ENCODE assay signal across 28 mouse cellular contexts in the genomic region with DNA sequence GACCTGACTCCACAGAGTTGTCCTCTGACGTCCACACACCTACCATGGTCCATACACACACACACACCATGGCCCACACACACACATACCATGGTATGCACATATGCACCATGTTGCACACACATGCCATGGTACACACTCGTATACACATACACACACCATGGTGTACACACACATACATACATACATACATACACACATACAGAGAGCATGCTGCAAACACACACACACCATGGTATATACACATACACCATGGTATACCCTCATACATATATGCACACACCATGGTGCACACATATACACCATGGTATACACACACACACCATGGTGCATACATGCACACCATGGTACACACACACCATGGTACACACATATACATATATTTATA. TPM values are rescaled to one million over a fixed set of nuclear protein-coding genes. Genes with fewer than 3 reads are reported as not detected.
DNase-seq lines count a peak whose midpoint lies in the region; ATAC-seq and TF ChIP-seq lines count a peak whose summit lies in the region.
"Had no signal": no experiment of that assay in that cellular context is flagged by ENCODE, and none has a peak within 500 bp of the region (broad histone marks: within the 10 kb centered on the region; RNA-seq: fewer than 3 reads in every experiment).

No protein-coding gene starts in this region.

- H3K36me3 ChIP-seq in kidney, embryonic 16.5 days (ENCODE audit: insufficient read depth, low read length): no peaks in the 10 kb centered on the region
- no peaks in the 10 kb centered on the region for H3K36me3 ChIP-seq in kidney, adult 2 months (ENCODE audit: control insufficient read depth, insufficient read depth, low read length)
- no peaks in the 10 kb centered on the region for H3K36me3 ChIP-seq in lung, embryonic 15.5 days
- no peaks in the 10 kb centered on the region for H3K36me3 ChIP-seq in embryonic facial prominence, embryonic 10.5 days (replicated peaks)
- H3K36me3 ChIP-seq in stomach, postnatal 0 days (ENCODE audit: control insufficient read depth, insufficient read depth, low read length): no peaks in the 10 kb centered on the region
- H3K36me3 ChIP-seq: embryonic facial prominence, embryonic 12.5 days; forebrain, embryonic 12.5 days; heart, embryonic 12.5 days; hindbrain, embryonic 13.5 days; stomach, embryonic 15.5 days had no signal

- H3K4me2 ChIP-seq in kidney, embryonic 16.5 days (replicated peaks; ENCODE audit: low read depth, low read length): no peak overlapping the region
- no peak overlapping the region for H3K4me2 ChIP-seq in lung, embryonic 15.5 days
- no peak overlapping the region for H3K4me2 ChIP-seq in stomach, postnatal 0 days (replicated peaks; ENCODE audit: low read depth)
- H3K4me2 ChIP-seq: embryonic facial prominence, embryonic 12.5 days; forebrain, embryonic 12.5 days; heart, embryonic 12.5 days; hindbrain, embryonic 13.5 days; midbrain, embryonic 11.5 days; stomach, embryonic 15.5 days had no signal

- H3K27me3 ChIP-seq in kidney, embryonic 16.5 days (ENCODE audit: insufficient read depth, low read length): no peaks in the 10 kb centered on the region
- no peaks in the 10 kb centered on the region for H3K27me3 ChIP-seq in kidney, adult 2 months (replicated peaks; ENCODE audit: control insufficient read depth, insufficient read depth, low read length)
- no peaks in the 10 kb centered on the region for H3K27me3 ChIP-seq in lung, embryonic 15.5 days
- H3K27me3 ChIP-seq in embryonic facial prominence, embryonic 10.5 days (replicated peaks; ENCODE audit: low read depth, poor library complexity, severe bottlenecking): no peaks in the 10 kb centered on the region
- no peaks in the 10 kb centered on the region for H3K27me3 ChIP-seq in stomach, postnatal 0 days (ENCODE audit: control insufficient read depth, insufficient read depth, low read length)
- H3K27me3 ChIP-seq: embryonic facial prominence, embryonic 12.5 days; forebrain, embryonic 12.5 days; heart, embryonic 12.5 days; hindbrain, embryonic 13.5 days; Patski; stomach, embryonic 15.5 days had no signal

- TF ChIP-seq EP300 in stomach, postnatal 0 days (optimal IDR thresholded peaks at IDR 0.05): no peak

- no peak for TF ChIP-seq CTCF in kidney, adult 2 months (conservative IDR thresholded peaks at IDR 0.05; ENCODE audit: insufficient read depth, insufficient read length, low read depth, low read length)
- TF ChIP-seq CTCF in stomach, postnatal 0 days (IDR thresholded peaks at IDR 0.05; ENCODE audit: low read depth): no peak

- ATAC-seq in kidney, embryonic 16.5 days (ENCODE audit: low FRiP score, low TSS enrichment): peak; percentile 49; the same call in 1 of the 2 replicates
- ATAC-seq in lung, embryonic 15.5 days (ENCODE audit: borderline replicate concordance, extremely low read depth, low FRiP score, low TSS enrichment): peak; percentile 52; the same call in 1 of the 2 replicates
- ATAC-seq in stomach, postnatal 0 days (ENCODE audit: low FRiP score, low TSS enrichment): peak; percentile 40; the same call in 1 of the 2 replicates
- ATAC-seq in erythroid progenitor cell, adult 5-6 weeks (replicated peaks; ENCODE audit: low FRiP score, poor library complexity, severe bottlenecking): no peak
- ATAC-seq: forebrain, postnatal 0 days; intestine, embryonic 16.5 days; Patski had no signal

- no peak overlapping the region for H3K27ac ChIP-seq in kidney, embryonic 16.5 days (ENCODE audit: low read length)
- H3K27ac ChIP-seq in kidney, adult 2 months (ENCODE audit: insufficient read depth, low read depth, low read length): no peak overlapping the region
- no peak overlapping the region for H3K27ac ChIP-seq in lung, embryonic 15.5 days
- no peak overlapping the region for H3K27ac ChIP-seq in embryonic facial prominence, embryonic 10.5 days (replicated peaks)
- no peak overlapping the region for H3K27ac ChIP-seq in stomach, postnatal 0 days (replicated peaks)
- H3K27ac ChIP-seq: embryonic facial prominence, embryonic 12.5 days; forebrain, embryonic 12.5 days; hindbrain, embryonic 13.5 days; liver, embryonic 14.5 days; stomach, embryonic 15.5 days had no signal

- WGBS in kidney, embryonic 16.5 days: 74% methylated on average over 2 of the region's 2 CpGs
- WGBS in kidney, adult 2 months: 84% methylated on average over 2 of the region's 2 CpGs
- WGBS in lung, embryonic 15.5 days: 61% methylated on average over 2 of the region's 2 CpGs
- WGBS in embryonic facial prominence, embryonic 10.5 days: 86% methylated on average over 2 of the region's 2 CpGs
- 68% methylated on average over 2 of the region's 2 CpGs for whole genome bisulfite sequencing in stomach, postnatal 0 days

- no peak overlapping the region for H3K9ac ChIP-seq in kidney, embryonic 16.5 days (replicated peaks; ENCODE audit: low read length)
- H3K9ac ChIP-seq in lung, embryonic 15.5 days: no peak overlapping the region
- H3K9ac ChIP-seq in stomach, postnatal 0 days (ENCODE audit: low read length): no peak overlapping the region
- H3K9ac ChIP-seq: embryonic facial prominence, embryonic 12.5 days; forebrain, embryonic 12.5 days; forebrain, postnatal 0 days; heart, embryonic 12.5 days; hindbrain, embryonic 13.5 days; liver, embryonic 14.5 days; stomach, embryonic 15.5 days had no signal

- no peak overlapping the region for H3K4me3 ChIP-seq in kidney, embryonic 16.5 days (ENCODE audit: low read length)
- no peak overlapping the region for H3K4me3 ChIP-seq in kidney, adult 2 months (ENCODE audit: insufficient read depth, low read depth, low read length)
- no peak overlapping the region for H3K4me3 ChIP-seq in lung, embryonic 15.5 days
- H3K4me3 ChIP-seq in embryonic facial prominence, embryonic 10.5 days: no peak overlapping the region
- no peak overlapping the region for H3K4me3 ChIP-seq in stomach, postnatal 0 days (ENCODE audit: low read depth, low read length)
- H3K4me3 ChIP-seq: embryonic facial prominence, embryonic 12.5 days; erythroblast, embryonic 14.5 days; forebrain, embryonic 12.5 days; heart, embryonic 12.5 days; hindbrain, embryonic 13.5 days; stomach, embryonic 15.5 days had no signal

- no peaks in the 10 kb centered on the region for H3K9me3 ChIP-seq in kidney, embryonic 16.5 days (ENCODE audit: low read length)
- H3K9me3 ChIP-seq in lung, embryonic 15.5 days: no peaks in the 10 kb centered on the region
- H3K9me3 ChIP-seq in embryonic facial prominence, embryonic 10.5 days: no peaks in the 10 kb centered on the region
- H3K9me3 ChIP-seq in stomach, postnatal 0 days (ENCODE audit: control insufficient read depth, low read length): no peaks in the 10 kb centered on the region
- H3K9me3 ChIP-seq: embryonic facial prominence, embryonic 12.5 days; forebrain, embryonic 12.5 days; hindbrain, embryonic 13.5 days; stomach, embryonic 15.5 days had no signal

- H3K4me1 ChIP-seq in kidney, embryonic 16.5 days (ENCODE audit: insufficient read depth, low read length): peaks cover 19% of the 10 kb centered on the region
- H3K4me1 ChIP-seq in kidney, adult 2 months (ENCODE audit: control insufficient read depth, insufficient read depth, low read length): peaks cover 22% of the 10 kb centered on the region
- H3K4me1 ChIP-seq in lung, embryonic 15.5 days: peaks cover 9% of the 10 kb centered on the region
- peaks cover 23% of the 10 kb centered on the region for H3K4me1 ChIP-seq in embryonic facial prominence, embryonic 10.5 days
- no peaks in the 10 kb centered on the region for H3K4me1 ChIP-seq in stomach, postnatal 0 days (replicated peaks; ENCODE audit: control insufficient read depth, insufficient read depth)
- H3K4me1 ChIP-seq: embryonic facial prominence, embryonic 12.5 days; forebrain, embryonic 12.5 days; hindbrain, embryonic 13.5 days; stomach, embryonic 15.5 days had no signal

- no peak for DNase-seq in kidney, adult 2 months
- DNase-seq in lung, postnatal 14 days: no peak
- DNase-seq in embryonic facial prominence, embryonic 10.5 days (ENCODE audit: low spot score): peak; percentile 2
- no peak for DNase-seq in stomach, postnatal 0 days (ENCODE audit: low spot score)
- DNase-seq: adrenal gland, postnatal 10 days; cerebellum, adult 11 months; cerebellum, adult 9-10 months; cerebellum, postnatal 36 days; forebrain, postnatal 0 days; heart, postnatal 4 days; kidney, postnatal 25 days; lung, postnatal 4 days; retina, postnatal 1 day; right cerebral cortex, postnatal 25 days; thymus, postnatal 14 days had no signal

- no peak for TF ChIP-seq POLR2A in kidney, adult 2 months (IDR thresholded peaks at IDR 0.05; ENCODE audit: low read depth, low read length)

RNA-seq across cellular contexts. Expression of gene Lpin2, which starts 45.0 kb away (rescaled TPM):
- polyA plus RNA-seq in kidney, embryonic 16.5 days (2015; fragmentation: Nextera tagmentation; extraction: Ambion mirVana): 65.8 and 78.4 TPM in 2 replicates
- 17.7 and 20.5 TPM in 2 replicates for polyA plus RNA-seq in kidney, adult 2 months (2012; rRNA removed)
- 29.8 and 31.8 TPM in 2 replicates for polyA plus RNA-seq in lung, embryonic 15.5 days (2015; fragmentation: Nextera tagmentation; extraction: Ambion mirVana)
- 42.1 and 45.2 TPM in 2 replicates for polyA plus RNA-seq in embryonic facial prominence, embryonic 10.5 days (2016; fragmentation: Nextera tagmentation; extraction: Ambion mirVana)
- polyA plus RNA-seq in stomach, postnatal 0 days (2015; fragmentation: Nextera tagmentation; extraction: Ambion mirVana): 21.3 and 22.6 TPM in 2 replicates
- total RNA-seq in erythroid progenitor cell, adult 5-6 weeks (2015; ENCODE audit: low replicate concordance): 68.8 and 90.1 TPM in 2 replicates
- total RNA-seq in erythroid progenitor cell, adult 5-6 weeks (2017; ENCODE audit: low replicate concordance): 101 and 122 TPM in 2 replicates
